Mouse (Mus musculus): Measurements from ENCODE around the gene Lrrfip2. TPM values are rescaled to one million over a fixed set of nuclear protein-coding genes. Genes with fewer than 3 reads are reported as not detected.
A peak's percentile ranks its signal among the peaks of the same experiment; 100 is the strongest.

Lrrfip2 gene
- 25.5 and 33.0 TPM in 2 replicates for total RNA-seq (2012; rRNA removed)

GRCm38 (mm10) chr9:111117126-111117642, at the start of gene Lrrfip2:
Gene Lrrfip2, plus strand, starts transcription at chr9:111117592.
- in situ Hi-C loops (cut with MboI; ENCODE audit: low sequenced_read_pairs in 2 of 2, unreplicated experiment in 2 of 2), result no loop called here
- Histone ChIP-seq H3K36me3 (ENCODE audit: control insufficient read depth, insufficient read depth, low read length, poor library complexity, severe bottlenecking) (no peaks in the 10 kb centered on the region), H3K4me3 (ENCODE audit: insufficient read depth in 1 of 2, low read depth in 1 of 2, low read length in 2 of 2, poor library complexity in 1 of 2, severe bottlenecking in 1 of 2) (peak within 1 kb of the TSS; percentile 91 to 95), H3K9ac (ENCODE audit: insufficient read depth, low read depth, low read length, poor library complexity, severe bottlenecking) (peak within 1 kb of the TSS; percentile 85), H3K4me1 (ENCODE audit: control insufficient read depth in 2 of 2, insufficient read depth in 2 of 2, low read length in 2 of 2, poor library complexity in 1 of 2) (peaks cover 0 to 3% of the 10 kb centered on the region in 2 experiments; a peak in 1 of 4 replicates), H3K27ac (ENCODE audit: insufficient read depth, low read depth, low read length, poor library complexity, severe bottlenecking) (no peak within 1 kb of the TSS; the same call in 1 of the 2 replicates), H3K9me3 (ENCODE audit: control insufficient read depth, insufficient read depth, low read depth, low read length) (no peaks in the 10 kb centered on the region)
- no peak for TF ChIP-seq ZNF384 (IDR thresholded peaks at IDR 0.05; ENCODE audit: low read depth, low read length)
- TF ChIP-seq ZC3H11A (IDR thresholded peaks at IDR 0.05; ENCODE audit: borderline replicate concordance, low read depth, low read length), result no peak
- no peak for TF ChIP-seq HCFC1 (IDR thresholded peaks at IDR 0.05; ENCODE audit: borderline replicate concordance, insufficient read depth, low read length)
- no peak for TF ChIP-seq CHD2 (IDR thresholded peaks at IDR 0.05; ENCODE audit: low read depth, low read length)
- no peak for TF ChIP-seq MAFK (IDR thresholded peaks at IDR 0.05; ENCODE audit: insufficient read depth, low read depth, low read length)
- DNase-seq (ENCODE audit: low read depth, low spot score), result no peak

- in situ Hi-C loops (cut with MboI; ENCODE audit: low sequenced_read_pairs in 2 of 2, unreplicated experiment in 2 of 2), result no loop called here
- H3K27ac ChIP-seq (ENCODE audit: insufficient read depth, low read depth, low read length, poor library complexity, severe bottlenecking), result no peak overlapping the region
- H3K9ac ChIP-seq (ENCODE audit: insufficient read depth, low read depth, low read length, poor library complexity, severe bottlenecking), result no peak overlapping the region
- TF ChIP-seq CHD2 (IDR thresholded peaks at IDR 0.05; ENCODE audit: low read depth, low read length) (no peak), ZC3H11A (IDR thresholded peaks at IDR 0.05; ENCODE audit: borderline replicate concordance, low read depth, low read length) (no peak), ZNF384 (IDR thresholded peaks at IDR 0.05; ENCODE audit: low read depth, low read length) (no peak), MAFK (IDR thresholded peaks at IDR 0.05; ENCODE audit: insufficient read depth, low read depth, low read length) (no peak)
- DNase-seq (ENCODE audit: low read depth, low spot score), result peak; percentile 53
- peaks cover 0 to 3% of the 10 kb centered on the region in 2 experiments; a peak in 1 of 4 replicates for H3K4me1 ChIP-seq (ENCODE audit: control insufficient read depth in 2 of 2, insufficient read depth in 2 of 2, low read length in 2 of 2, poor library complexity in 1 of 2)
- H3K36me3 ChIP-seq (ENCODE audit: control insufficient read depth, insufficient read depth, low read length, poor library complexity, severe bottlenecking), result peaks cover 3% of the 10 kb centered on the region; the same call in 1 of the 2 replicates
- no peaks in the 10 kb centered on the region for H3K9me3 ChIP-seq (ENCODE audit: control insufficient read depth, insufficient read depth, low read depth, low read length)
- H3K4me3 ChIP-seq (ENCODE audit: insufficient read depth in 1 of 2, low read depth in 1 of 2, low read length in 2 of 2, poor library complexity in 1 of 2, severe bottlenecking in 1 of 2), result no peak overlapping the region
These were observed 46.8 kb upstream of the Lrrfip2 start for GRCm38 (mm10) chr9:111070546-111070961.

GRCm38 (mm10) chr9:111072175-111072574, 45.2 kb upstream of the Lrrfip2 start:
- H3K36me3 ChIP-seq (ENCODE audit: control insufficient read depth, insufficient read depth, low read length, poor library complexity, severe bottlenecking), result peaks cover under 1% of the 10 kb centered on the region; the same call in 1 of the 2 replicates
- H3K9ac ChIP-seq (ENCODE audit: insufficient read depth, low read depth, low read length, poor library complexity, severe bottlenecking), result no peak overlapping the region
- DNase-seq (ENCODE audit: low read depth, low spot score), result no peak
- no peaks in the 10 kb centered on the region for H3K9me3 ChIP-seq (ENCODE audit: control insufficient read depth, insufficient read depth, low read depth, low read length)
- no peak overlapping the region for H3K4me3 ChIP-seq (ENCODE audit: insufficient read depth in 1 of 2, low read depth in 1 of 2, low read length in 2 of 2, poor library complexity in 1 of 2, severe bottlenecking in 1 of 2)
- in situ Hi-C loops (cut with MboI; ENCODE audit: low sequenced_read_pairs in 2 of 2, unreplicated experiment in 2 of 2), result no loop called here
- H3K4me1 ChIP-seq (ENCODE audit: control insufficient read depth in 2 of 2, insufficient read depth in 2 of 2, low read length in 2 of 2, poor library complexity in 1 of 2), result peaks cover 0 to 3% of the 10 kb centered on the region in 2 experiments; a peak in 1 of 4 replicates
- TF ChIP-seq CHD2 (IDR thresholded peaks at IDR 0.05; ENCODE audit: low read depth, low read length) (no peak), ZC3H11A (IDR thresholded peaks at IDR 0.05; ENCODE audit: borderline replicate concordance, low read depth, low read length) (no peak), MAFK (IDR thresholded peaks at IDR 0.05; ENCODE audit: insufficient read depth, low read depth, low read length) (no peak), HCFC1 (IDR thresholded peaks at IDR 0.05; ENCODE audit: borderline replicate concordance, insufficient read depth, low read length) (no peak), ZNF384 (IDR thresholded peaks at IDR 0.05; ENCODE audit: low read depth, low read length) (no peak)
- H3K27ac ChIP-seq (ENCODE audit: insufficient read depth, low read depth, low read length, poor library complexity, severe bottlenecking), result no peak overlapping the region; the same call in 1 of the 2 replicates

- DNase-seq (ENCODE audit: low read depth, low spot score), result no peak
- no peaks in the 10 kb centered on the region for H3K9me3 ChIP-seq (ENCODE audit: control insufficient read depth, insufficient read depth, low read depth, low read length)
- no peak overlapping the region for H3K9ac ChIP-seq (ENCODE audit: insufficient read depth, low read depth, low read length, poor library complexity, severe bottlenecking)
- H3K27ac ChIP-seq (ENCODE audit: insufficient read depth, low read depth, low read length, poor library complexity, severe bottlenecking), result no peak overlapping the region
- H3K4me3 ChIP-seq (ENCODE audit: insufficient read depth in 1 of 2, low read depth in 1 of 2, low read length in 2 of 2, poor library complexity in 1 of 2, severe bottlenecking in 1 of 2), result no peak overlapping the region
- in situ Hi-C loops (cut with MboI; ENCODE audit: low sequenced_read_pairs in 2 of 2, unreplicated experiment in 2 of 2), result no loop called here
- no peaks in the 10 kb centered on the region for H3K36me3 ChIP-seq (ENCODE audit: control insufficient read depth, insufficient read depth, low read length, poor library complexity, severe bottlenecking)
- peaks cover 0 to 3% of the 10 kb centered on the region in 2 experiments; a peak in 1 of 4 replicates for H3K4me1 ChIP-seq (ENCODE audit: control insufficient read depth in 2 of 2, insufficient read depth in 2 of 2, low read length in 2 of 2, poor library complexity in 1 of 2)
- TF ChIP-seq HCFC1 (IDR thresholded peaks at IDR 0.05; ENCODE audit: borderline replicate concordance, insufficient read depth, low read length), result no peak
- no peak for TF ChIP-seq MAFK (IDR thresholded peaks at IDR 0.05; ENCODE audit: insufficient read depth, low read depth, low read length)
- no peak for TF ChIP-seq ZNF384 (IDR thresholded peaks at IDR 0.05; ENCODE audit: low read depth, low read length)
- no peak for TF ChIP-seq ZC3H11A (IDR thresholded peaks at IDR 0.05; ENCODE audit: borderline replicate concordance, low read depth, low read length)
- no peak for TF ChIP-seq CHD2 (IDR thresholded peaks at IDR 0.05; ENCODE audit: low read depth, low read length)
These were observed 44.4 kb upstream of the Lrrfip2 start for GRCm38 (mm10) chr9:111072971-111073370.
